Mouse (Mus musculus): ENCODE results near the gene Svep1.

Svep1 gene

DNA sequence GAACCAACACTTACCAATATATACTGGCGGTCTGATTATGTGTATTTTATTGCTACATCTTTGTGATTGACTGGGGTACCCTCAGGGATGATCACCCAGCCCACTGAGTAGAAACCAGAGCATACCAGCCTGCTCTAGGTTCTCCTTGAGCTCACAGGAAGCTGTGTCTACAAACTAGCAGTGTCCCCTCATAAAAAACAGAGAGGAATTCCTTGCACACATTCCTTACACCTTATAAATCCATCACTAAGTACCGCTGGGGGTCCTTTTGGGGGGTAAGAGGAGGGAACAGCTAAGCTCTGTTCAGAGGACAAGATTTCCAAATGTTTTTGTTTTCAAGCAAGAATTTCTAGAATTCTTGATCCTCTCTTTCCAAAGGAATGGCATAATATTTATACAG, 36.7 kb downstream of the Svep1 start:
- DNase-seq, result no peak

DNA sequence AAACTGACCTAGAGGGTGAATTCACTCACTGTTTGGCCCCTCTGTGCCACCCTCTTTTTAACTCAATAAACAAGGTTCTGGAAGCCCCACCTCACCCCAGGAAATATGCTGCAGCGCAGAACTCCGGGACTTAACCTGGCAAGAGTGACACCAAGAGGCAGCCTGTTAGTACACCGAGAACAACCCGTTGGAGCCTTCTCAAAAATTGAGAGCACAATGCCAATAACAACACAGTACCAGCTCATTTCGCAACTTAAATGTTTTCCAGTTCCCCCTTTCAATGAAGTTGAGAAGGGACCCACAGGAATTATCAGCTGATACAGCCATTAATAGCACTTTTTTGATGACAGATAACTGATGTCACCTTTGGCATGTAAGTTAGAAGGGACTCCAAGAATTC, 38.3 kb downstream of the Svep1 start:
- DNase-seq, result no peak

DNA sequence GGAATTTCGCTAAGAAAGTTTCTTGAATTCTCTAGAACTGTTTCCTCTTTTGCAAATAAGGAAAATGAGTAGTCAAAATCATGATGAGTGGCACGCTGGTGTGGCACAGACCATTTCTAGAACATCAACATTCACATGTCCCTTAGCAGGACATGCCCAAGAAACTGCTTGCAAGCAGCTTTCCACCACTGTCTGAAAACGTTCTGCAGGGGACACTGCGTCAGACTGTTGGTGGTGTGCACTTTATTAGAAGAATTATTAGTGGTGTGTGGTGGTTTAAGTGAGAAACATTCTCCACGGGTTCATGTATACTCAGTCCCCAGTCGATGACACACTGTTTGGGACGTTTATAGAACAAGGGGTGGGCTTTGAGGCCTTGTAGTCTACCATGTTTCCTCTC, 40.9 kb downstream of the Svep1 start:
- DNase-seq, result no peak

- peak; percentile 41 for DNase-seq
These were observed 44.8 kb downstream of the Svep1 start for GRCm38 (mm10) chr4:58161901-58162300.

- DNase-seq, result no peak
These were observed 47.1 kb downstream of the Svep1 start for GRCm38 (mm10) chr4:58159564-58159963.

GRCm38 (mm10) chr4:58150301-58150700, 56.4 kb downstream of the Svep1 start:
- no peak for DNase-seq

GRCm38 (mm10) chr4:58149186-58149585, 57.5 kb downstream of the Svep1 start:
- DNase-seq, result no peak

DNA sequence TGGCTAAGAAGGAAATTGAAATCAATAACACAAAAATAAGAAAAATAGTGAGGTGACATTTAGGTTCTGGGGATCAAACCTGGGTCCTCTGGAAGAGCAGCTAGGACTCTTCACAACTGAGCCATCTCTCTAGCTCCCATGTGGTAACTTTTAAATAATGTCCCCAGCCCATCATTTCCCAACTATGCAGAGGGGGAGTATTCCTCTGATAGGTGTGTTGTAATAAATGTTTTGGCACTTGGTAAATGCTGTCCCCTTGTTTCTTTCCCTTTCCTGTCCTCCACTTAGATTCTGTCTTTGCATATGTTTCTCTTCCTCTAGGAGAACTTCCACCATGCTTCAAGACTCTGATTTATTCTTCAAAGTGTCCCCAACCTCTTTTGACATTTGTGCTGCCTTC, 58.1 kb downstream of the Svep1 start:
- DNase-seq, result no peak

DNA sequence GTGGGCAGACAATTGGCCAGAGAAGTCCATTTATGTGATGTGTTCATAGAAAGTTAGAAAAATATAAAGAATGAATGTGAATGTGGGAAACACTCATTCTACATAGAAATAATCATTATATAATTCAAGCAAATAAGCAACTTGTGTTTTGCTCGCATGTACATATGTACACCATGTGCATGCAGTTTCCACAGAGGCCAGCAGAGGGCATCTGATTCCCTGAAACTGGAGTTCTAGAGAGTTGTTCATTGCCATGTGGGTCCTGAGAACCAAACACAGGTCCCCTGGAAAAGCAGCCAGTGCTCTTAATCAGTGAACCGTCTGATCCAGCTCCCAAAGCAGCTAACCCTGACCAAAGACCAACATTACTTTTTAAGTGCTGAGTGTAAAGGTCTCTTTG, 60.0 kb downstream of the Svep1 start:
- no peak for DNase-seq

DNA sequence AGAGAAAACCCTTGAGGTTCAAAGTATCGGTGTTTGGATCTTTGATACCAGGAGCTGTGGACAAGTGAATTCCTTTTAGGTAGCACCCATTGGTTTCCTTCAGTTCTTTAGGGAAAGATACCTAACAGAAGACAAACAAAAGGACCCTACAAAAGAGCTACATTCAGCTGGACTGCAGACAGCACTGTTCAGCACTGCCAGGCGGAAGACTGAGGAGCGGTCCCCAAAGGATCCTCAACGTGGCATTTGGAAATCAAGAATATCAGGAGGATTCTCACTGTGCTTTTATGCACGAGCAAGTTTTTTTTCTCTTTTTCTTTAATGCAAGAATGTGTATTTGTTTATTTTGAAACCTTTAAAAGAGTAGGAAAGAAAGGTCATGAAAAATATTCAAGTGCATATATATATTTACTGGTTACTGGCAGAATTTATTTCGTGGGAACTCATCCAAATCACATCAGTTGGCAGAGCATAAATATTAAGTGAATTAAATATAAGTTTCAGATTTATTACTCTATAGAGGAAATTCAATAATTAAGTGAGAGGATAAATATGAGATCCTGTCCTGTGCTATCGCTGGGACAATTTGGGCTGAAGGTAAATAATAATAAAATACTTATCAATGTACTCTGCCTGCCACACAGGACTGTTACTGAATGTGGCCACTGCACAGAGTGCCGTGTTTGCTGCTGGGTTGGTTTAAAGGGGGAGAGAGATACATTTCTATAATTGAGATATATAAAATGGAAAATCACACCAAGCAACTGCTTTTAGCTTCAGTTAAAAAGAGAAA, 66.7 kb downstream of the Svep1 start:
- no peak for DNase-seq

DNA sequence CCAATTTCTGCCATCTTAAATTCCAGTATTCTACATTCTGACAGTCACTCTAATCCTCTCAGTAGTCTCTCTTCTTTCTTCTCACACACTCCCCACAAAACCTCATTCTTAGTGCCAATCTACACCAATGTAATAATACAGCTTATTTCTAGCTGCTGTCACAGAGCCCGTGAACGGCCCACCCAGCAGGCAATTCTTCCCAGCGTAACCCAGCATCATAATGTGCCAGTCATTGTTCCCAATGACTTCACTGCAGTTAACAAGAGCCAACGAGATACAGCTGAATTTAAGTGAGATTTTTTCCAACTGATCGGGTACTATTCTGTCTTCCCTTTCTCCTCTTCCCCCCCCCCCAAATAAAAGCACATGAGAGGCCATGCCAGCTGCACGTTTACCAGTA, 67.4 kb downstream of the Svep1 start:
- DNase-seq, result no peak

- no peak for DNase-seq
These were observed 72.9 kb downstream of the Svep1 start for GRCm38 (mm10) chr4:58133610-58134309.

DNA sequence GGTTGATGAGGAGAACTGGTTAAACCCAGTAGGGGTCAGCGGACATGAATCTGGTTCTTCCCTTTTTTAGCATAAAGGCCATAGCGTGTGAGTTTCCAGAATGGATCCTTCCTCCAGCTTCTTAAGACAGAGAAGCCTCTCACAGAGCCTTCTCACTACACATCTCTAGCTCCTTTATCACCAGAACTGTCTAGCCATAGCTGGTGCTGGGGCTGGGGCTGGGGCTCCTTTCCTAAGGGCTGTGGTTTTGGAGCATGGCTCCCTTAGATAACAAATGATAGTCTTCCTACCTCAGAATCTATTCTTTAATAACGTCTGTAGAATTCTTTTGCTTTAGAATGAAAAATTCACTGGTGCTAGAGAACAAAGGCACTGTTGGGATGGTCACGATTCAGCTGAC, 76.8 kb downstream of the Svep1 start:
- no peak for DNase-seq

GRCm38 (mm10) chr4:58127024-58127423, 79.6 kb downstream of the Svep1 start:
- DNase-seq, result no peak

DNA sequence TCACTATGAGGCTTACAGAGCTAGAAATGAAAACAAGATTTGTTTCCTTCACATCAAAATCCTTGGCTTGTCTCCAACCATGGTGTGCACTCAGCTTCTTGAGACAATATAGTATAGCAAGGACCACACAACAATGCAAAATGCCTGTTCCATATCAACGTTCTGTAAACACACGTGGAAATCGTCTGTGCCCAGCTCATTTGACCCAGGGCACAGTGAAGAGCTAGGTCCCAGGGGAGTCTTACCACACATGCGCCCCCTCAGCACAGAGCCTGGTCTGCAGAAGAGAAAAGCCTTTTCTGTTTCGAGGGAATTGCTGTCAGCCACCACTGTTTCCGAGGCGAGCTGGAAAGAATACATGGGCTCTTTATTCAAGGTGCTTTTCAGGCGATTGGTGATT, 91.2 kb downstream of the Svep1 start:
- no peak for DNase-seq

DNA sequence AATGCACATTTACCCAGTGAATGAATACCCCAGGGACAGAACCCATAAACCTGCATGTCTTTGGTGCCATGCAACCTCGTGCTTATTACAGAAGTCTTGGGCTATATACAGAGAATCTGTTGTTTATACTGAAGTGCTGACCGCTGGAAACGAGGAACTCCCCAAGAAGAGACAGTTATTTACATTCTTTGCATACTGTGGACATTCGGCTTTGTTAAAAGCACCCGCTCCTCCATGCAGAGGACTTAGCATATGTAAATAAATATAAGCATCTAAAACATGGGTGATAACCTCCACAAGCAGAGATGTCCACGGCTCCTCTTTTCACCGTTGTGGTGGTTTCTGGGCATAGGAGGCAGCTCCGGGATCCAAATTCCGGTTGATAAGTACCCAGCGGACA, 95.7 kb downstream of the Svep1 start:
- DNase-seq, result no peak

GRCm38 (mm10) chr4:58109793-58110192, 96.9 kb downstream of the Svep1 start:
- DNase-seq, result no peak

GRCm38 (mm10) chr4:58108364-58108763, 98.3 kb downstream of the Svep1 start:
- no peak for DNase-seq

- DNase-seq, result no peak
These were observed 108.9 kb downstream of the Svep1 start for GRCm38 (mm10) chr4:58097732-58098131.

- DNase-seq, result no peak
These were observed 119.9 kb downstream of the Svep1 start for GRCm38 (mm10) chr4:58086738-58087137.

- no peak for DNase-seq
These were observed 120.5 kb downstream of the Svep1 start for GRCm38 (mm10) chr4:58086151-58086550.

DNA sequence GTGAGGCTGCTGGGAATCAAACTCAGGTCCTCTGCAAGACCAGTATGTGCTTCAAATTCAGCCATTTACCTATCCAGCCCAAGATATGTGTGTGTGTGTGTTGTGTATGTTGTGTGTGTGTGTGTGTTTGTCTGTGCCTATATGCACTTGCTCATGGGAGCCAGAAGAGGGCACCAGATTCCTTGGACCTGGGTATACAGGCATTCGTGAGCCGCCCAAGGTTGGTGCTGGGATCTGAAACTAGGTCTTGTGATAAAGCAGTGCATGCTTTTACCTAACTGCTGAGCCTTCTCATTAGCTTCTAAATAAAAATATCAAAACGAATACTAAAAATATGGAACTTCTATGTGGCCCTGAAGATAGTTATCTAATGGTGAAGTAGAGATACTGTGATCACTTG, 121.3 kb downstream of the Svep1 start:
- DNase-seq, result no peak

DNA sequence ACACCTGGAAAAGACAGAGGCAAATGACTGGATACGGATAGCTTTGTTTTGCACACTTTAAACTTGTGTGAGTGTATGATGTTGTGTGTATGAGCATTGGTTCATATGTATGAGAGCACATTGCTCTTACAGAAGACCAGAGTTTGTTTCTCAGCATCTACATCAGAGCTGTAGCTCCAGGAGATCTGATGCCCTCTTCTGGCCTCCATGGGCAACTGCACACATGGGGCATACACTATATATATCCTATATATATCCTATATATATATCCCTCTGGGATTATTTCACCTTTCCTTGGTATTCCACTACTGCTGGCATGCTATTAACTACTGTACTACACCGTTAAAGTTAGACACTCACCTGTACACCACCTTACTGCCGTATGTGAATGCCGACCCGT, 122.5 kb downstream of the Svep1 start:
- DNase-seq, result no peak

- peak; percentile 68 for DNase-seq
These were observed 124.1 kb downstream of the Svep1 start for GRCm38 (mm10) chr4:58082588-58082987.

GRCm38 (mm10) chr4:58079631-58080030, 127.0 kb downstream of the Svep1 start:
- DNase-seq, result peak; percentile 61
